Mouse (Mus musculus) megakaryocyte, embryonic 14.5 days (primary cell): ENCODE measurements around the gene Cul7. TPM values are rescaled to one million over a fixed set of nuclear protein-coding genes. Genes with fewer than 3 reads are reported as not detected.

Experiments
- H3K27me3 ChIP-seq: replicated peaks from 2 replicates; pipeline ENCODE3; 2012; ENCODE audit warnings: inconsistent platforms
- H3K36me3 ChIP-seq: replicated peaks from 2 replicates; pipeline ENCODE3; 2012; ENCODE audit warnings: low read length, inconsistent platforms, mixed read lengths
- H3K4me1 ChIP-seq: 2 replicates; pipeline ENCODE4 v1.6.1; 2012; ENCODE audit warnings: inconsistent platforms
- H3K4me3 ChIP-seq: replicated peaks from 2 replicates; pipeline ENCODE3; 2012; ENCODE audit warnings: moderate library complexity, mild to moderate bottlenecking, inconsistent platforms
- H3K9me3 ChIP-seq: 2 replicates; pipeline ENCODE4 v1.6.1; 2012; ENCODE audit warnings: inconsistent platforms
- FLI1 ChIP-seq: IDR thresholded peaks from 2 replicates; pipeline ENCODE4 v1.6.1; 2012; ENCODE audit warnings: low read length, inconsistent platforms, mixed read lengths
- GATA1 ChIP-seq: IDR thresholded peaks from 3 replicates; pipeline ENCODE4 v1.6.1; 2012; ENCODE audit warnings: mixed read lengths, low read length, inconsistent platforms, borderline replicate concordance
- polyA plus RNA-seq: library from polyadenylated mRNA; stranded (reverse); fragments of >175 nt; gene quantifications from 2 replicates; pipeline ENCODE4 v1.2.3, GENCODE M21; 2012; ENCODE audit warnings: low replicate concordance; ENCODE audit not compliant: insufficient read depth

Gene Cul7
- polyA plus RNA-seq, 1 experiment, result 90.0 TPM

DNA sequence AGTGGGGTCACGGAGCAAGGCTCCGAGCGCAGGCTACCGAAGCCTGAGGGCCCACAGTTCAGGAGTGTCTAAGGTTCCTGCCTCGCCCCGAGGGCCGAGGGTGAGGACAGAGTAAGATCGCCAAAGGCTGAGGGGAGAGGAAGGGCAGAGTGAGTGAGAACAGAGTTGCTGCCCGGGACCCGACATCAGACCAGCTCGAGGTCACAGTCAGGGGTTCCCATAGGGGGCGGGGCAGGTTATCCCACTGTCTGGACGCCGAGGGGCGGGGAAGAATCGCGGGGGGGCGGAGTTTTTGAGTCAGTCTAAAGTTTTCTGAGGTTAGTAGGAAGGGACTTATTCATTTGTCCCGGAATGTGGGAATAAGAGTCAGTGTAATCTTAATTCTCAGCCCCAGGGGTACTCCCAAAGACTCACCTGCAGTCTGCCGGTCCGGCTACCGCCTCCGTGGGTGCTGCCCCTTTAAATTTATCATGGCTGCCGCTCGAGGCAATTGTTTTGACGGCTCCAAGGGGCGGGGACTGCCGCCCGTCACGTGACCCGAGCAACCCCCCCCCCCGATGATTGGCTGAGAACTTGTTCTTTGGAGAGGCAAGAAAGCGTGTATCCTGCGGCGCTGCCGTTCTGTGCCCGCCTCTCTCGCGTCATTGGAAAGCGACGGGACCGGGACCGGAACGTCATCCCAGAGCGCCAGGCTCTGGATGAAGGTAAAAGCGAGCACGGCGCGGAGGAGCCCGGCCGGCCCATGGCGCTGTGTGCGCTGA is 4.4 kb upstream of the Cul7 start, which contains the start of the genes Klc4 and Mrpl2:
Klc4 (minus strand) TSS at position 462 of the 761 bp plus-strand sequence.
Mrpl2 (plus strand) TSS at position 669 of the 761 bp plus-strand sequence.
- no peaks in the 10 kb centered on the region for H3K27me3 ChIP-seq
- no peaks in the 10 kb centered on the region for H3K9me3 ChIP-seq
- peaks cover 70% of the 10 kb centered on the region for H3K4me1 ChIP-seq
- peaks cover 58% of the 10 kb centered on the region for H3K36me3 ChIP-seq
- TF ChIP-seq FLI1, result no peak
- TF ChIP-seq GATA1, result no peak
- H3K4me3 ChIP-seq, result peak within 1 kb of the TSS; percentile 98

DNA sequence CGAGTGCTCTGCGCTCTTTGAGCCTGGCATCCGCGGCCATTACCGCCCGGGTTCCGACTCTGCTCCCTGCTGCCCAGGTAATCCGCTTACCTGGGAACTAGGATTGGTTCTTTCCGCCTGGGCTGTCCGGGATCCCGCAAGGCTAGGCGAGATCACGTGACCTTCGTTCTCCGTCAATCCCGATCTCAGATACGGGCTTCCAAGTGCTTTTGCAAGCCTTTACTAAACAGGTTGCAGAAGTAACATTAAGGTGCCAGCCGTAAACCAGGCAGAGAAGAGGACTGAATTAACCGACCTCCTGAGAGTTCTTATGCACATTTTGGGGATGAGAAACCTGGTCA is 3.8 kb upstream of the Cul7 start:
- Histone ChIP-seq H3K36me3 (peaks cover 53% of the 10 kb centered on the region), H3K4me1 (peaks cover 70% of the 10 kb centered on the region), H3K4me3 (peak overlapping the region; percentile 98), H3K9me3 (no peaks in the 10 kb centered on the region), H3K27me3 (no peaks in the 10 kb centered on the region)
- TF ChIP-seq GATA1 (no peak), FLI1 (no peak)

DNA sequence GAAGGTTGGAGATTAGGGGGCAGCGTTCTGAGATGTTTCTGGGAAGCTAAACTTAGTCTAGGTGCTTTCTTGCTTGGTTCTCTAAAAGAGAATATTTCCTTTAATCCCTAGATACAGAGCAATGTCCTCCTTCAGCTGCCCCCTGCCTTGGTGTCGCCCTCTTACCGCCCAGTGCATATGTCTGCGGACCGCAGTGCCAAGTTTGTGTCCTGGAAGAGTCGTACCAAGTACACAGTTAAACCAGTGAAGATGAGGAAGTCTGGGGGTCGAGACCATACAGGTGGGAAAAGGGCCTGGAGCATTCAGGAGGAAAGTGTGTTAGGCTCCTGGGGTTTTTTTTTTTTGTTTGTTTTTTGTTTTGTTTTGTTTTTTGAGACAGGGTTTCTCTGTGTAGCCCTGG is 2.9 kb upstream of the Cul7 start:
- H3K4me1 ChIP-seq, result peaks cover 74% of the 10 kb centered on the region

DNA sequence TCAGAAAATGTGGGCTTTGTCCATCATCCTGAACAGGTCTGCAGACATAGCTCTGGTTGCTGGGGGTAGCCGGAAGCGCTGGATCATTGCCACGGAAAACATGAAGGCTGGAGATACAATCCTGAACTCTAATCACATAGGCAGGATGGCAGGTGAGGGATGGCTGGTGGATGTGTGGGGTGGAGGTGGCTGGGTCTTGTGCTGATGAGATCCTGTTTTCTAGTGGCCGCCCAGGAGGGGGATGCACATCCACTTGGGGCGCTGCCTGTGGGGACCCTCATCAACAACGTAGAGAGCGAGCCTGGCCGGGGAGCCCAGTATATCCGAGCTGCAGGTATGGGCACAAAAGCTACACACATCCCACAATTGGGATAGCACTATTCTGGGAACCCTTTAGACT is 1.7 kb upstream of the Cul7 start:
- no peak overlapping the region for H3K4me3 ChIP-seq
- peaks cover 53% of the 10 kb centered on the region for H3K36me3 ChIP-seq
- H3K9me3 ChIP-seq, result no peaks in the 10 kb centered on the region
- peaks cover 77% of the 10 kb centered on the region for H3K4me1 ChIP-seq
- no peaks in the 10 kb centered on the region for H3K27me3 ChIP-seq
- no peak for TF ChIP-seq FLI1
- no peak for TF ChIP-seq GATA1

More for the DNA sequence above, 2.9 kb upstream of the Cul7 start:
- H3K9me3 ChIP-seq, result no peaks in the 10 kb centered on the region
- peaks cover 53% of the 10 kb centered on the region for H3K36me3 ChIP-seq
- peak overlapping the region; percentile 50 for H3K4me3 ChIP-seq
- H3K27me3 ChIP-seq, result no peaks in the 10 kb centered on the region
- TF ChIP-seq FLI1 (no peak), GATA1 (no peak)

DNA sequence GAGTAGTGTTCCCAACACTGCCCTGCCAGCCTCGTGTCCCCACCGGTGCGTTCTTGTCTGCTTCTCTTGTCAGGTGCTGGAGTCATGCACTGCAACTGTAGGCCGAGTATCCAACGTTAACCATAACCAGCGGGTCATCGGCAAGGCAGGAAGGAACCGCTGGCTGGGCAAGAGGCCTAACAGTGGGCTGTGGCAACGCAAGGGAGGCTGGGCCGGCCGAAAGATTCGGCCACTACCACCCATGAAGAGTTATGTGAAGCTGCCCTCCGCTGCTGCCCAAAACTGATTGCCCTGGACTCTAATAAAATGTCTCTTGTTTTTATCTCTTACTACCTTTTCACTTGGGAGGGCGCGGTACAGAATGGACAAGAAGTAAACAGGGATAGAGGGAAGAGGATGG is 326 bp upstream of the Cul7 start:
- Histone ChIP-seq H3K36me3 (peaks cover 57% of the 10 kb centered on the region), H3K4me1 (peaks cover 63% of the 10 kb centered on the region), H3K4me3 (peak overlapping the region; percentile 97), H3K27me3 (no peaks in the 10 kb centered on the region), H3K9me3 (no peaks in the 10 kb centered on the region)
- TF ChIP-seq FLI1 (no peak), GATA1 (no peak)

DNA sequence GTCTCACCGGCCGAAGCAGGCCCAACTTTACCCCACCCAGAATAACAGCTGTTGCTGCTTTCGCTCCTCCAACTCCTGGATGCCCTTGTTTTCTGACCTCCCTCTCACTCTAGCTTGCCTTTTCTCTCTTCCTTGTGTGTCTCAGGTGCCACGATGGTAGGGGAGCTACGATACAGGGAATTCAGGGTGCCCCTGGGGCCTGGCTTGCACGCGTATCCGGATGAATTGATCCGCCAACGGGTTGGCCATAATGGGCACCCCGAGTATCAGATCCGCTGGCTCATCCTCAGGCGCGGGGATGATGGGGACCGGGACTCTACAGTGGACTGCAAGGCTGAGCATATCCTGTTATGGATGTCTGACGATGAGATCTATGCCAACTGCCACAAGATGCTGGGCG is 1.2 kb downstream of the Cul7 start:
- no peak for TF ChIP-seq FLI1
- TF ChIP-seq GATA1, result no peak
- Histone ChIP-seq H3K36me3 (peaks cover 69% of the 10 kb centered on the region), H3K4me3 (peak overlapping the region; percentile 97), H3K4me1 (peaks cover 57% of the 10 kb centered on the region), H3K27me3 (no peaks in the 10 kb centered on the region), H3K9me3 (no peaks in the 10 kb centered on the region)

DNA sequence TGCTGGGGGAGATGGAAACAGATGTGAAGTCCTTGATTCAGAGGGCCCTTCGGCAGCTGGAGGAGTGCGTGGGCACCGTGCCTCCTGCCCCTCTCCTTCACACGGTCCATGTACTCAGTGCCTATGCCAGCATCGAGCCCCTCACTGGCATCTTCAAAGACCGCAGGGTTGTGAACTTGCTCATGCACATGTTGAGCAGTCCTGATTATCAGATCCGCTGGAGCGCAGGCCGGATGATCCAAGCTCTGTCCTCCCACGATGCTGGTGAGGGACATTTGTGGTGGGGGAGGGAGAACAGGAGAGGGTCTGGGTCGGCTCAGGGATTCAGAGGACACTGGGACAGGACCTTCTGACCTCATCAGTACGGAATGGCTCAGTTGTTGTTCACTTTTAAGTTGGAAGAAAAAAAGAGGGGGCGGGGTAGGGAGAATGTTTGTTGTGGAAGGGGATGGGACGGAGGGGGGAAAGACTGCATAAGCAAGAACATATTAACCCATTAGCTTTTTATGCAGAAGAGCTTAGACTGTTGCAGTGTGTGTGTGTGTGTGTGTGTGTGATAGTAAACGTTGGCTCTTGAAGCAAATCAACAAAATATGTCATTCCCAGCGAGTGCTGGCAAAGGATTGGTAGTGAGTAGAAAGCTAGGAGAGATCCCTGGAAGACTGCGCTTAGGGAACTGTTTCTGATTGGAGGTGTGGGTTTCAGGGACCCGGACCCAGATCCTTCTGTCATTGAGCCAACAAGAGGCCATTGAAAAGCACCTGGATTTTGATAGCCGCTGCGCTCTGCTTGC is 1.8 kb downstream of the Cul7 start:
- H3K4me1 ChIP-seq, result peaks cover 51% of the 10 kb centered on the region
- H3K9me3 ChIP-seq, result no peaks in the 10 kb centered on the region
- peak overlapping the region; percentile 97 for H3K4me3 ChIP-seq
- peaks cover 76% of the 10 kb centered on the region for H3K36me3 ChIP-seq
- H3K27me3 ChIP-seq, result no peaks in the 10 kb centered on the region
- no peak for TF ChIP-seq FLI1
- TF ChIP-seq GATA1, result no peak

DNA sequence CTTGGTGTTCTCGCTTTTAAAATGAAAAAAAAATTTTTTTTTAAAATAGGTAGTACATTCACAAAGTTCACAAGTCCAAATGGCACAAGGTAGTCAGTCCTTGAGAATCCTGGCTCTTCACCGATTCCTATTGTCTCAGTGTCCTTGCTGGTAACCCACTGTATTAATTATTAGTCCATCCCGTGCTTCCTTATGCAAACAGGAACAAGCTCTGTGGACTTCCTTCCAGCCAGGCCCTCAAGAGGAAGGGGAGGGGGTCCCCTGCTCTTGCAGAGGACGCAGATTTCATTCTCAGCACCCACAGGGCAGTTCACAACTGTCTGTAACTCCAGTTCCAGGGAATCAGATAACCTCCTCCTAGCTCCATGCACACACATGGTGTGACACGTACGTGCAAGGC is 5.9 kb downstream of the Cul7 start:
- Histone ChIP-seq H3K9me3 (no peaks in the 10 kb centered on the region), H3K36me3 (peaks cover 93% of the 10 kb centered on the region), H3K27me3 (no peaks in the 10 kb centered on the region), H3K4me1 (peaks cover 38% of the 10 kb centered on the region), H3K4me3 (no peak overlapping the region)
- TF ChIP-seq FLI1 (no peak), GATA1 (no peak)

DNA sequence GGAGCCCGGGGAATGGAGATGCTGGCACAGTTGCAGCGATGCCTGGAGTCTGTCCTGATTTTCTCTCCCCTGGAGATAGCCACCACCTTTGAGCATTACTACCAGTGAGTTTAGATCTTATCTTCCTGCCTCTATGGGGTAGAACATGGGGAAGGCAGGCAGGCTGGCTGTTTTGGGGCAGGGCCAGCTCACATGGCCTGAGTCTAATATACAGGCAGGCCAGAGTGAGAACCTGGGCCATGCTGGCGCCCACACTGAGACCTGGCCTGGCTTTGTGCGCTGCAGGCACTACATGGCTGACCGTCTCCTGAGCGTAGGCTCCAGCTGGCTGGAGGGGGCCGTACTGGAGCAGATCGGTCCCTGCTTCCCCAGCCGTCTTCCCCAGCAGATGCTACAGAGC is 11.2 kb downstream of the Cul7 start:
- H3K36me3 ChIP-seq, result peaks cover 99% of the 10 kb centered on the region
- TF ChIP-seq GATA1 (no peak), FLI1 (no peak)
- H3K9me3 ChIP-seq, result no peaks in the 10 kb centered on the region
- peaks cover 22% of the 10 kb centered on the region for H3K4me1 ChIP-seq
- no peak overlapping the region for H3K4me3 ChIP-seq
- no peaks in the 10 kb centered on the region for H3K27me3 ChIP-seq

DNA sequence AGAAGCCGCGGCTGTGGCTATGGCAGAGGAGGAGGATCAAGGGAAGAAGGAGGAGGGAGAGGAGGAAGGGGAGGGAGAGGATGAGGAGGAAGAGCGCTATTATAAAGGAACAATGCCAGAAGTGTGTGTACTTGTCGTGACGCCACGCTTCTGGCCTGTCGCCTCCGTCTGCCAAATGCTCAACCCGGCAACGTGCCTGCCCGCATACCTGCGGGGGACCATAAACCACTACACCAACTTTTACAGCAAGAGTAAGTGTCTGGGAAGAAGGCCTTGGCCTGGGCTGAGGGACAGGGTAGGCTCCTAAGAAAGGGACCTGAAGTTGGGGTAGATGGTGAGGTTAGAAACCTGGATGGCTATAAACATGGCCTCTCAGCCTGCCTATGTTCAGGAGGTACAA is 11.8 kb downstream of the Cul7 start:
- TF ChIP-seq FLI1 (no peak), GATA1 (no peak)
- Histone ChIP-seq H3K4me3 (no peak overlapping the region), H3K4me1 (peaks cover 22% of the 10 kb centered on the region), H3K9me3 (no peaks in the 10 kb centered on the region), H3K36me3 (peaks cover 99% of the 10 kb centered on the region), H3K27me3 (no peaks in the 10 kb centered on the region)
